Mouse (Mus musculus) brain, embryonic 14.5 days (tissue): ENCODE results near the gene Catsperg1. TPM values are rescaled to one million over a fixed set of nuclear protein-coding genes. Genes with fewer than 3 reads are reported as not detected.
A peak's percentile ranks its signal among the peaks of the same experiment; 100 is the strongest.

ENCODE experiments used
- DNase-seq: peaks from one replicate; pipeline ENCODE4 v3.0.0-alpha.2; 2011; ENCODE audit warnings: low read depth
- CTCF ChIP-seq: fragments of 200-500 bp; IDR thresholded peaks from 2 replicates; pipeline ENCODE4 v1.5.1; 2012; ENCODE audit warnings: inconsistent platforms, mild to moderate bottlenecking, moderate library complexity, borderline replicate concordance; ENCODE audit not compliant: insufficient read depth, insufficient read length; ENCODE audit errors: extremely low read depth
- POLR2A ChIP-seq: fragments of 200-500 bp; IDR thresholded peaks from 2 replicates; pipeline ENCODE4 v1.6.1; 2012; ENCODE audit warnings: mild to moderate bottlenecking, inconsistent platforms, borderline replicate concordance; ENCODE audit not compliant: poor library complexity, insufficient read depth, insufficient read length, severe bottlenecking; ENCODE audit errors: extremely low read depth
- polyA plus RNA-seq: library from polyadenylated mRNA; depleted of rRNA; stranded (reverse); fragments of >200 nt; gene quantifications from 2 replicates; pipeline ENCODE4 v1.2.3, GENCODE M21; 2012; rRNA removed

Catsperg1 gene
- polyA plus RNA-seq = 8.8 and 9.1 TPM in 2 replicates

- DNase-seq = peak; percentile 85
- TF ChIP-seq CTCF = no peak
- no peak for TF ChIP-seq POLR2A
Observed at GRCm38 (mm10) chr7:29213675-29214082, at the start of gene Catsperg1. Catsperg1 (minus strand) TSS chr7:29214035.

DNA sequence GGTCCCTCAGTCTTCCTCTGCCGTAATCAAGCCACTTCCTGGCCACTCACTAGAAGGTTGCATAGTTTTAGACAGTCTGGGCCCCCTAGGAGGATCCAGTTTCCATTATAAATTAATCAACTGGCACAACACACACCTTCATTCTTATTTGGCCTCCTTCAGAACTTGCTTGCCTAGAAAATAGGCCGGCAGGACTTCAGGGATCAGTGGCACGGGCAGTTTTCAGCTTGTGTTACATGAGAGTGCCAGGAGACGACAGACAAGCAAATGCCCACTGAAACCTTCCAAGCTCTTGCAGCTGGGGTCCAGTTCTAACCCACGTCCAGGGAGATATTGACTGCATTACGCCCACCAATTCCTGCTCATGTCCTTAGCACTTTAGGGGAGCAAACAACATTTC lies 48.3 kb upstream of the Catsperg1 start:
- no peak for DNase-seq
- TF ChIP-seq CTCF = no peak
- no peak for TF ChIP-seq POLR2A

DNA sequence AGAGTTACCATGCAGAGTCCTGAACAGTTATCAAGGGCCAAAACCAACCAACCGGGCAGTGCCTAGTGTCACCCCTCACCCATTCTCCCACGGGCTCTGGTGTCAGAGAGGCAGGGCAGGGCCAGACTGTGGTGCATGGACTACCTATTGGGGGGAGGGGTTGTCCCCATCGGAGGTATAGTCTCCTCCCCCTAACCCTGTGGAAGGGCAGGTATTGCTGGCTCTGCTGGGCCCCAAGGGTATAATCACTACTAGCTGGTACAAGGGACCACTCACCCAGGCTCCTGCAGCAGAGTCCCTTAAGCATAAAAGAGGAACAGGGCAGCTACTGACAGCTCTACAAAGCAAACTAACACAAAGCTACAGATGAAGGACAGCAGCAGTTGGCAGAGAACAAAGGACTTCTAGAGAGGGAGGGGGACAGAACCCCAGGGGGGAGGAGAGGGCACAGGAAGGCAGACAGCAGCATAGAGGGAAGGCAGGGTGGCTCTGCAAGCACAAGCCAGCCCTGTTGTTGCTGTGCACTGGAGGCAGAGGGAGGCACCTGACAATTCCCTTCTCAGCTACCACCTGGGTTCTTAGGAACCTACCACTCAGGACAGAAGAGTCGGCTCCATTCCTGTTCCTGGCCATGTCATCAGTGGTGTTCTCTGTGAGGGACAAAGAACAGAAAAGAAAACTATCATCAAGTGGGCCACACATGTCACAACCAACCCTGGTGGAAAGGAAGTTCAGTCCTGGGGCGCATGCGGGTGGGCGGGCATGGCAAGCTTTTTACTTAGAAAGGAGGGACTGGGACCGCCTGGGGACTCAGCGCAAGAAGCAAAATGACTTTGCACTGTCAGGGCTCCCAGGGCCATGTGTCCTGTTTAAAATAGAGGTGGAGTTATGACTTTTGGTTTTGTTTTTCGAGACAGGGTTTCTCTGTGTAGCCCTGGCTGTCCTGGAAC lies 46.2 kb upstream of the Catsperg1 start:
- peak; percentile 70 for DNase-seq
- no peak for TF ChIP-seq CTCF
- no peak for TF ChIP-seq POLR2A

DNA sequence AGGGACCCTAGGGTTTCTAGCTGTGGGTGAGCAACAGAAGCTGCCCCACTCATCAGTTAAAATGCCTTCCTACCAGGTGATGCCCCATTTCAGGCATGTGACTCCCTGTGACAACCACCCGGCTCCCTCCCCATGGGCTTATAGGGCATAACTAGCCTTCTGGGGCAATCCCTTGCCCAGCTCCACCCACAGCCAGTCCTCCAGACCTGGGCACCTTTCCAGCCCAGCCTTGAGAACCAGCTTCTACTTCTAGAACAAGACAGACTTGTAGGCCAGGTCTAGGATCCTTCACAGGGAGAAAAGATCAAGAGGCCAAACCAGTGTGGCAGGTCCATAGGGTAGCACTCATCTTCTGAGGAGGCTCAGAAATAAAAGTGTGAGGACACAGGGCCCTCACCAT lies 43.5 kb upstream of the Catsperg1 start:
- TF ChIP-seq POLR2A = no peak
- no peak for TF ChIP-seq CTCF

GRCm38 (mm10) chr7:29255875-29256274 lies 42.0 kb upstream of the Catsperg1 start:
- TF ChIP-seq POLR2A = no peak
- TF ChIP-seq CTCF = no peak
- no peak for DNase-seq

More for the DNA sequence above, 43.5 kb upstream of the Catsperg1 start:
- DNase-seq = no peak

DNA sequence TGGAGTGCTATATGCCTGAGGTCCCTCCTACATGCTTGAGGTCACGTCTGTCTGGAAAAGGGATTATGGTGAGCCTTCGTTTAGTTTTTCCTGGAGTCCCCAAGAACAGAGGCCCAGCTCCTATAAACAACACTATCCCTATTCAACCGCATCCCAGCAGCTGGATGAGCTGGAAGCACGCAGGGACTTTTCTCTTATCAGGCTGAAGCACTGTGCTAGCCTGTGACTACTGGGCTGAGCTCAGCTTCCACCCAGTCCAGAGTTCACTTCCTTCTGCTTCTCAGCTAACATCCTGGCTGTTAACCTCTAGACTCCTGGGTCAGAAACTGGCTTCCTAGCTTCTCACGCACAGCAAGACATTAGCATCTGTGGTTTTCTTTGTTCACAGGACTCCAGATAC lies 40.0 kb upstream of the Catsperg1 start:
- TF ChIP-seq CTCF = no peak
- TF ChIP-seq POLR2A = no peak
- no peak for DNase-seq

- no peak for TF ChIP-seq POLR2A
- no peak for TF ChIP-seq CTCF
- no peak for DNase-seq
Observed at GRCm38 (mm10) chr7:29251166-29251565, 37.3 kb upstream of the Catsperg1 start.

DNA sequence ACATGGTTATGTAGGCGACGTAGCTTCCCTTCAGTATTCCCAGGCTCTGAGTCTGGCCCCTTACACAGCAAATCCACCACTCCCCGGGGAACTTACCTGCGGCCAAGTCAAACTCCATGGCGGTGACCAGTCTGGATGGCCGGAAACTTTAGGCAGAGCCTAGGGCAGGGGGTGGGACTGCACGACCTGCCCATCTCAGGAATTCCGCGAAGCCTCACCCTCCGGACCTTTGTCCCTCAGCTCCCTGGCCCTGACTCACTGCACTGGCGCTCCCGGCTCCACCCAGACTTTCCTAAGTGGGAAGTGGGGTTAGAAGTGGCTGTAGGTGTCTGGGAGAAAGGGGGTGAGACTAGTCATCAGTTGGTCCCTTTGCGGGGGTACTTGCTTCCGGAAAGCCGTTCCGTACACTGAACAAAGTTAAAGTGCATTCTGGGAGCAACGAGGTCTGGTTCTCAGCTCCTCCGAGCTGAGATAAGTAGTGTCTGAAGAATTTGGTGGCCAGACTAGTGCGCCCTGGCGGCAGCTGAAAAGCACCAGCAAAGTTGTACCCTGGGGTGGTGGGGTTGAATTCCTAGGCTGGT lies 34.5 kb upstream of the Catsperg1 start, which contains the start of gene 2200002D01Rik:
TSS of gene 2200002D01Rik (minus strand) at position 206 of the 581 bp plus-strand sequence.
- DNase-seq = no peak
- TF ChIP-seq CTCF = no peak
- no peak for TF ChIP-seq POLR2A

DNA sequence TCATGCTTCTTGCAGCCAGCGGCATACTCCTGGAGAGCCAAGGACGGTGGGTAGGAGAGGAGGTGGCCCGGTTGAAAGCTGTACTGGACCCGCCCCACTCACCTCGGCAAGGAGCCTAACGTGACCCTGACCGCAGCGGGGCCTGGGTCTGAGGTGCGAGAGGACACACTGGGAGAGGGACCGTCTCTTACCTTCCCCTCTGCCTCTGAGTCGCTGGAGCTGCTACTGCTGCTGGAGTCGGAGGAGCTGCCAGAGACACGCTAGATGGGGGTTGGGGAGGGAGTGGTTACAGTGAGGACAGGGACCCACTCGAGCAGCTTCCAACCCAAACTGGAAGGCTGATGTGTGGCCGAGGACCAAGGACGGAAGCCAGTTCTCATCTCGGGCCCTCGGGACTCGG lies 33.9 kb upstream of the Catsperg1 start:
- TF ChIP-seq POLR2A = no peak
- no peak for TF ChIP-seq CTCF
- DNase-seq = no peak

DNA sequence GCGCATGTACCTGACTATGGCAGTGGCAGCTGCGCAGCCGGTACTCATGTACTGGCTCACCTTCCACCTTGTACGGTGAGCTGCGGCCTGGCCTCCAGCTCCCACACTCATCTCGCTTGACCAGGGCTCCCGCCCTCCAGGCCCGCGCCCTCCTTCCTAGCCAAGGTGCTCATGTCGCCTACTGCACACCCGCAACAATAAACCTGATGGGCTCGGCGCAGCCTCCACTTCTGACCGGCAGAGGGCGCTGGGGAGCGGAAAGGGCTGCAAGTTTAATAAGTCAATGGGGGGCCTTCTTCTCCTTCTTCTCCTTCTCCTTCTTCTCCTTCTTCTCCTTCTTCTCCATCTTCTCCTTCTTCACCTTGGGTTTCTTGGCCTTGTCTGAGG lies 33.5 kb upstream of the Catsperg1 start:
- DNase-seq = peak; percentile 66
- TF ChIP-seq POLR2A = no peak
- peak; percentile 93 for TF ChIP-seq CTCF

GRCm38 (mm10) chr7:29246619-29247313 lies 32.9 kb upstream of the Catsperg1 start:
- DNase-seq = no peak
- TF ChIP-seq CTCF (no peak), POLR2A (no peak)

DNA sequence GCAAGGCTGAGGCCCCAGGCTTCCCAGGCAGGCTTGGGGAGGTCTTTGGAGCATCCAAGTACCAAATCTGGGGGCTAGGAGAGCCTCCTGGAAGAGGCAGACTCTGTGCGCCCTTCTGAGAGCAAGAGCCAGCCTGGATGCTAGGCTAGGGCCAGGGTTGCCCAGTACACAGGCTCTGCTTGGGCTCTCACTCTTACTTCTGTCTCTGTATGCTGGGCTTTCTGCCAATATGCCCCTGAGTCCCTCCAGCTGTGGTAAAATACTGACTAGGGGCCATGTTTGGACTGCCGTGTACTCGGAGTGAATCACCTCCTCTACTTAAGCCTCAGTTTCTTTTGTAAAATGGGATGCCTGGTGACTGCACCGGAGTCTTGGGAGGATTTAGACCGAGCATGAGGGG lies 32.2 kb upstream of the Catsperg1 start:
- TF ChIP-seq POLR2A (no peak), CTCF (no peak)
- no peak for DNase-seq
